Mouse (Mus musculus) G1E (cell line): ENCODE measurements around the gene Ahnak.

Experiments used
- CTCF ChIP-seq: IDR thresholded peaks from 2 replicates; pipeline ENCODE4 v1.5.1; 2012; ENCODE audit warnings: low read depth, low read length, inconsistent platforms, mixed read lengths
- GATA1 ChIP-seq: IDR thresholded peaks from 2 replicates; pipeline ENCODE4 v1.6.1; 2012; ENCODE audit warnings: borderline replicate concordance, low read length, inconsistent platforms, mixed read lengths
- TAL1 ChIP-seq: conservative IDR thresholded peaks from 2 replicates; pipeline ENCODE4 v1.6.1; 2012; ENCODE audit warnings: low read depth, low read length, inconsistent platforms, mixed read lengths

GRCm38 (mm10) chr19:8997546-8997945 is 8.5 kb downstream of the Ahnak start:
- TF ChIP-seq CTCF (no peak), GATA1 (no peak), TAL1 (no peak)
